In the genomic region with DNA sequence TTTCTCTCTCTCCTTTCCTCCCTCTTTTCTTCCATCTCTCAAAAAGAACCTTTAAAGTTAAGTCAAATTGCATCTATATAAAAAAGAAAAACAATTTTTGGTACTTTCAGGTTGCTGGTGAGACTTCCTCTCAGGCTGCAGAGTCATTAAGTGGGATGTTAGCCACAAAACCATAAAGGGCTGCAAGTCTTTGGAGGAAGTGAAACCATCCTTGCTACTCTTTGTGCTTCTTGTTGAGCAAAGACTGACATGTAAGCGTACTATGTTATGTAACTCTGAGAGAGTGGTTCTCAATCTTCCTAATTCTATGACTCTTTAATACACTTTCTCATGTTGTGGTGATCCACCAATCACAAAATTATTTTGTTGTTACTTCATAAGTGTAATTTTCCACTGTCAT, we compare ENCODE assay signal across 28 mouse cellular contexts.
DNase-seq lines count a peak whose midpoint lies in the region; ATAC-seq and TF ChIP-seq lines count a peak whose summit lies in the region.
"Had no signal": no experiment of that assay in that cellular context is flagged by ENCODE, and none has a peak within 500 bp of the region (broad histone marks: within the 10 kb centered on the region; RNA-seq: fewer than 3 reads in every experiment).

No protein-coding gene starts in this region.

- no peaks in the 10 kb centered on the region for H3K27me3 ChIP-seq in liver, adult 2 months (ENCODE audit: control insufficient read depth, insufficient read depth, low read length)
- no peaks in the 10 kb centered on the region for H3K27me3 ChIP-seq in liver, postnatal 0 days (ENCODE audit: insufficient read depth, low read length)
- H3K27me3 ChIP-seq: CH12.LX; embryonic facial prominence, embryonic 13.5 days; Patski had no signal

- WGBS in liver, adult 2 months: 90% methylated on average over 1 of the region's 1 CpGs
- 41% methylated on average over 1 of the region's 1 CpGs for whole genome bisulfite sequencing in liver, postnatal 0 days (ENCODE audit: insufficient replicate concordance)

- TF ChIP-seq POLR2A in liver, adult 2 months (IDR thresholded peaks at IDR 0.05; ENCODE audit: extremely low read depth, insufficient read depth, low read length): no peak

- H3K36me3 ChIP-seq in liver, adult 2 months (ENCODE audit: control insufficient read depth, insufficient read depth, low read length): no peaks in the 10 kb centered on the region
- no peaks in the 10 kb centered on the region for H3K36me3 ChIP-seq in liver, postnatal 0 days (replicated peaks; ENCODE audit: insufficient read depth, low read length)
- H3K36me3 ChIP-seq: embryonic facial prominence, embryonic 10.5 days; embryonic facial prominence, embryonic 13.5 days; forebrain, embryonic 10.5 days; G1E; hindbrain, embryonic 10.5 days; hindbrain, embryonic 13.5 days had no signal

- no peak for TF ChIP-seq CTCF in liver, adult 2 months (IDR thresholded peaks at IDR 0.05; ENCODE audit: low read depth, low read length)
- TF ChIP-seq CTCF in liver, postnatal 0 days (IDR thresholded peaks at IDR 0.05; ENCODE audit: low read depth): no peak

- no peaks in the 10 kb centered on the region for H3K79me2 ChIP-seq in liver, adult 2 months (ENCODE audit: control insufficient read depth, insufficient read depth, low read length)

- no peaks in the 10 kb centered on the region for H3K9me3 ChIP-seq in liver, postnatal 0 days (ENCODE audit: low read length)
- H3K9me3 ChIP-seq: embryonic facial prominence, embryonic 10.5 days; embryonic facial prominence, embryonic 13.5 days; forebrain, embryonic 10.5 days; hindbrain, embryonic 10.5 days; hindbrain, embryonic 13.5 days had no signal

- H3K4me3 ChIP-seq in liver, adult 2 months (ENCODE audit: insufficient read depth, low read depth, low read length): no peak overlapping the region
- no peak overlapping the region for H3K4me3 ChIP-seq in liver, postnatal 0 days (ENCODE audit: low read depth, low read length)
- H3K4me3 ChIP-seq: embryonic facial prominence, embryonic 10.5 days; embryonic facial prominence, embryonic 13.5 days; forebrain, embryonic 10.5 days; forebrain, embryonic 13.5 days; hindbrain, embryonic 10.5 days; hindbrain, embryonic 13.5 days had no signal

- no peak for ATAC-seq in liver, postnatal 0 days
- peak; percentile 100 for ATAC-seq in granulocyte monocyte progenitor cell, adult 5-6 weeks (replicated peaks; ENCODE audit: poor library complexity, severe bottlenecking)
- ATAC-seq in megakaryocyte progenitor cell, adult 5-6 weeks (replicated peaks; ENCODE audit: poor library complexity): peak; percentile 100
- ATAC-seq in erythroblast, adult 5-6 weeks (replicated peaks; ENCODE audit: low FRiP score, poor library complexity, severe bottlenecking): no peak
- ATAC-seq: forebrain, embryonic 13.5 days; forebrain, embryonic 16.5 days; hindbrain, embryonic 16.5 days; Patski had no signal

- H3K4me1 ChIP-seq in liver, adult 2 months (ENCODE audit: control insufficient read depth, insufficient read depth, low read length): no peaks in the 10 kb centered on the region
- no peaks in the 10 kb centered on the region for H3K4me1 ChIP-seq in liver, postnatal 0 days (ENCODE audit: insufficient read depth)
- H3K4me1 ChIP-seq: embryonic facial prominence, embryonic 10.5 days; embryonic facial prominence, embryonic 13.5 days had no signal

- H3K9ac ChIP-seq in liver, adult 2 months (ENCODE audit: low read depth, low read length): no peak overlapping the region
- H3K9ac ChIP-seq in liver, postnatal 0 days (replicated peaks): no peak overlapping the region
- H3K9ac ChIP-seq: embryonic facial prominence, embryonic 13.5 days; forebrain, embryonic 13.5 days; hindbrain, embryonic 13.5 days had no signal

- no peak for TF ChIP-seq EP300 in liver, postnatal 0 days (IDR thresholded peaks at IDR 0.05; ENCODE audit: low read depth)

- no peak overlapping the region for H3K27ac ChIP-seq in liver, adult 2 months (replicated peaks; ENCODE audit: insufficient read depth, low read depth, low read length)
- H3K27ac ChIP-seq in liver, postnatal 0 days (ENCODE audit: low read depth): no peak overlapping the region
- H3K27ac ChIP-seq: embryonic facial prominence, embryonic 10.5 days; embryonic facial prominence, embryonic 13.5 days; forebrain, embryonic 10.5 days; forebrain, embryonic 13.5 days; hindbrain, embryonic 10.5 days; hindbrain, embryonic 13.5 days had no signal

- peak; percentile 9 for DNase-seq in liver, adult 2 months (ENCODE audit: extremely low read depth, low read depth, low spot score)
- DNase-seq in liver, postnatal 0 days: no peak
- peak; percentile 68 for DNase-seq in A20 (ENCODE audit: low read depth, low spot score)
- DNase-seq in retina, embryonic 14.5 days (ENCODE audit: low spot score): no peak
- DNase-seq: adrenal gland, postnatal 14 days; B cell, adult 2 months; cerebellum, adult 18-20 months; cerebellum, adult 9-10 months; cerebellum, postnatal 14 days; embryo, embryonic 11 days; gastrocnemius, postnatal 10 days; gastrocnemius, postnatal 36 days; heart, adult 11 months had no signal

- H3K4me2 ChIP-seq in liver, postnatal 0 days (ENCODE audit: low read depth, low read length): no peak overlapping the region
- H3K4me2 ChIP-seq: embryonic facial prominence, embryonic 13.5 days; forebrain, embryonic 13.5 days; heart, embryonic 11.5 days; hindbrain, embryonic 13.5 days had no signal

Comparison
In these comparisons a context has a peak if more than half of its experiments do, and no peak if none do; other contexts are left out.
1. DNase-seq: peak in liver, adult 2 months (single experiment) and A20 (single experiment); none in liver, postnatal 0 days (single experiment) and retina, embryonic 14.5 days (single experiment).
2. ATAC-seq: peak in granulocyte monocyte progenitor cell, adult 5-6 weeks (single experiment) and megakaryocyte progenitor cell, adult 5-6 weeks (single experiment); none in liver, postnatal 0 days (single experiment) and erythroblast, adult 5-6 weeks (single experiment).